Mouse (Mus musculus) heart, adult 2 months (tissue): Measurements from ENCODE around the gene Pex26.

Experiments
- CTCF ChIP-seq: fragments of 200-600 bp; IDR thresholded peaks from 2 replicates; pipeline ENCODE4 v1.8.1; 2022; ENCODE audit warnings: antibody characterized with exemption, mild to moderate bottlenecking, moderate library complexity
- EP300 ChIP-seq: fragments of 200-500 bp; IDR thresholded peaks from 2 replicates; pipeline ENCODE4 v1.6.1; 2011; ENCODE audit warnings: low read depth, low read length, control low read depth; ENCODE audit not compliant: insufficient read depth
- POLR2A ChIP-seq: fragments of 200-500 bp; IDR thresholded peaks from 2 replicates; pipeline ENCODE4 v1.6.1; 2011; ENCODE audit warnings: mild to moderate bottlenecking, low read depth, low read length, control low read depth; ENCODE audit not compliant: insufficient read depth

- TF ChIP-seq CTCF, result no peak
- TF ChIP-seq EP300, result no peak
- no peak for TF ChIP-seq POLR2A
These were observed 26.1 kb downstream of the Pex26 start for GRCm38 (mm10) chr6:121209584-121209983.
